Comparison of ENCODE assay signal across 9 mouse cellular contexts in the genomic region with DNA sequence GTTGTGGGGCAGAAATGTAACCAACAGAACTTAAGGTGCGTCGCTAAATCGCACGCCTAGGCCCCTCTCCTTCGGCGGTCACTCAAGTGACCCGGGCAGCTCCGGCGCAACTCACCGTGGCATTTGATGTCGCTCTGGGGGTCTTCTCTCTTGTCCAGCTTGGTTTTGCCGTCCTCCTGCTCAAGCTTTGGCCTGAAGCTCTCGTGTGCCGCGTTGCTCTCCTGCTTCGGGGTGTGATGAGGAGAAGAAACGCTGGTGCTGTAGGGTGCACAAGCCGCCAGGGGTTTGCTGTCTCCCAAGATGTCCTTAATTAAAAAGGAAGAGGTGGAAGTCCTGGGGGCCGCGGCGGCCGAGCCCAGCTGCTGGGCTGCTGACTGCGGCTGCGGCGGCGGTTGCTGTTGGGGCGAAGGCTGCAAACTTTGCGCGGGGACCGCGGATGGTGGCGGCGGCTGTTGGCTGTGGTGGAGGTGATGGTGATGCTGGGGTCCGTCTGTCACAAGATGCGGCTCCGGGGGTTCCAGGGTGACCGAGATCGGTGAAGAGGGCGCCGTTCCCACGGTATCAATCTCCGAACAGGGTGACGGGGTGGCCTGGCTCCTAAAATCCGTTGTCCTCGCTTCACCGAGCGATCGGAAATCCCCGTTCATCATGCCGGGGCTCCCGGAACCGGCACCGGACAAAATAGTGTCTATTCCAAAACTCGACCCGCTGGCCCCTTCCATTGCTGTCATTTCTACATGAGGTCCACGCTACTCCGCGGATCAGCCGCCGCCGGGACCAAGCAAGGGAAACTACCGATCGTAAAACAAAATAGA. TPM values are rescaled to one million over a fixed set of nuclear protein-coding genes. Genes with fewer than 3 reads are reported as not detected.
DNase-seq lines count a peak whose midpoint lies in the region; ATAC-seq and TF ChIP-seq lines count a peak whose summit lies in the region.
"Had no signal": no experiment of that assay in that cellular context is flagged by ENCODE, and none has a peak within 500 bp of the region (broad histone marks: within the 10 kb centered on the region; RNA-seq: fewer than 3 reads in every experiment).

No protein-coding gene starts in this region.

- TF ChIP-seq EP300 in heart, adult 2 months (IDR thresholded peaks at IDR 0.05; ENCODE audit: insufficient read depth, low read depth, low read length): no peak

- no peaks in the 10 kb centered on the region for H3K9me3 ChIP-seq in heart, embryonic 16.5 days (replicated peaks; ENCODE audit: control insufficient read depth, low read length)
- H3K9me3 ChIP-seq in midbrain, embryonic 15.5 days: no peaks in the 10 kb centered on the region

- WGBS in heart, adult 2 months: 2% methylated on average over 63 of the region's 63 CpGs
- 1% methylated on average over 63 of the region's 63 CpGs for WGBS in heart, embryonic 16.5 days
- WGBS in midbrain, embryonic 15.5 days: under 1% methylated on average over 63 of the region's 63 CpGs

- H3K4me1 ChIP-seq in heart, adult 2 months (ENCODE audit: control insufficient read depth, insufficient read depth, low read length): no peaks in the 10 kb centered on the region
- peaks cover 14% of the 10 kb centered on the region for H3K4me1 ChIP-seq in heart, embryonic 16.5 days (ENCODE audit: control insufficient read depth, insufficient read depth, low read length)
- H3K4me1 ChIP-seq in midbrain, embryonic 15.5 days: peaks cover 33% of the 10 kb centered on the region

- H3K79me2 ChIP-seq in heart, adult 2 months (replicated peaks; ENCODE audit: control insufficient read depth, insufficient read depth, low read length): no peaks in the 10 kb centered on the region

- TF ChIP-seq POLR2A in heart, adult 2 months (IDR thresholded peaks at IDR 0.05; ENCODE audit: insufficient read depth, low read depth, low read length): no peak

- no peak overlapping the region for H3K9ac ChIP-seq in heart, adult 2 months (ENCODE audit: low read depth, low read length)
- no peak overlapping the region for H3K9ac ChIP-seq in heart, embryonic 16.5 days (ENCODE audit: low read length)
- peak overlapping the region; percentile 43 for H3K9ac ChIP-seq in midbrain, embryonic 15.5 days

- no peaks in the 10 kb centered on the region for H3K36me3 ChIP-seq in heart, adult 2 months (ENCODE audit: control insufficient read depth, insufficient read depth, low read length)
- H3K36me3 ChIP-seq in heart, embryonic 16.5 days (ENCODE audit: control insufficient read depth, insufficient read depth): no peaks in the 10 kb centered on the region
- H3K36me3 ChIP-seq in midbrain, embryonic 15.5 days (replicated peaks): no peaks in the 10 kb centered on the region

- no peak overlapping the region; the same call in 1 of the 2 replicates for H3K4me3 ChIP-seq in heart, adult 2 months
- H3K4me3 ChIP-seq in heart, embryonic 16.5 days (ENCODE audit: low read length): peak overlapping the region; percentile 60
- H3K4me3 ChIP-seq in midbrain, embryonic 15.5 days: peak overlapping the region; percentile 49

- DNase-seq in heart, adult 2 months: peak; percentile 32 to 44
- no peak for DNase-seq in heart, postnatal 14 days
- peak; percentile 63 for DNase-seq in cerebellum, adult 9-11 months
- DNase-seq in left cerebral cortex, adult 18-20 months (ENCODE audit: low spot score in 2 of 2): no peak
- no peak for DNase-seq in lung, postnatal 14 days

- TF ChIP-seq CTCF in heart, adult 2 months (IDR thresholded peaks at IDR 0.05): no peak

- ATAC-seq in heart, embryonic 16.5 days (replicated peaks; ENCODE audit: extremely low read depth, insufficient read depth, low FRiP score): no peak
- ATAC-seq in midbrain, embryonic 15.5 days (replicated peaks): no peak
- no peak for ATAC-seq in monocyte, adult 5-6 weeks (replicated peaks; ENCODE audit: insufficient number of reproducible peaks, low FRiP score, low TSS enrichment, poor library complexity, severe bottlenecking)

- H3K4me2 ChIP-seq in heart, embryonic 16.5 days (ENCODE audit: low read depth, low read length): peak overlapping the region; percentile 88; the same call in 1 of the 2 replicates
- peak overlapping the region; percentile 59 for H3K4me2 ChIP-seq in midbrain, embryonic 15.5 days

- intact Hi-C loops in heart, adult 2 months (cut with DNase I): no loop called here
- intact Hi-C loops in heart, postnatal 14 days (cut with DNase I): loop anchor here (10.0 kb wide), 3 partner anchors 473 to 1267 kb away; partner anchors contain the start of gene Gfi1

- H3K27me3 ChIP-seq in heart, adult 2 months (ENCODE audit: control insufficient read depth, insufficient read depth, low read length): peaks cover 43% of the 10 kb centered on the region
- H3K27me3 ChIP-seq in heart, embryonic 16.5 days (ENCODE audit: control insufficient read depth, insufficient read depth, low read length): peaks cover 87% of the 10 kb centered on the region
- H3K27me3 ChIP-seq in midbrain, embryonic 15.5 days (replicated peaks): peaks cover 41% of the 10 kb centered on the region

- no peak overlapping the region for H3K27ac ChIP-seq in heart, adult 2 months
- no peak overlapping the region for H3K27ac ChIP-seq in heart, embryonic 16.5 days (ENCODE audit: low read length)
- peak overlapping the region; percentile 81 for H3K27ac ChIP-seq in midbrain, embryonic 15.5 days

RNA-seq across cellular contexts. Expression of gene Barhl2, which starts 0.6 kb away (rescaled TPM):
- total RNA-seq in heart, adult 2 months (2021): not detected
- polyA plus RNA-seq in heart, adult 2 months (2012; rRNA removed): not detected in 2 replicates
- not detected for total RNA-seq in heart, postnatal 14 days (2021)
- not detected in 2 replicates for polyA plus RNA-seq in heart, embryonic 16.5 days (2015; fragmentation: Nextera tagmentation; extraction: Ambion mirVana)
- polyA plus RNA-seq in midbrain, embryonic 15.5 days (2015; fragmentation: Nextera tagmentation; extraction: Ambion mirVana): 7.8 and 8.5 TPM in 2 replicates
- total RNA-seq in left cerebral cortex, adult 18-20 months (2021): 1 to 10 TPM in 1 of 2 experiments, under 1 TPM in 1; 0.72 to 1.0 TPM
- not detected in 3 replicates for total RNA-seq in monocyte, adult 5-6 weeks (2017)
- polyA plus RNA-seq: liver, embryonic 16.5 days had no signal

Comparison
In these comparisons a context has a peak if more than half of its experiments do, and no peak if none do; other contexts are left out.
1. DNase-seq: peak in heart, adult 2 months (2 of 2) and cerebellum, adult 9-11 months (single experiment); none in heart, postnatal 14 days (0 of 2), left cerebral cortex, adult 18-20 months (0 of 2) and lung, postnatal 14 days (single experiment).